Mouse (Mus musculus) midbrain, embryonic 10.5 days (tissue): ENCODE measurements at regions not wholly inside any gene's neighbourhood (a gene's known extent, or its start where the extent isn't known, plus 50 kb on each side); places are given as distances from the start of the nearest gene placed in this dataset.

ENCODE experiments used
- DNase-seq: peaks from one replicate; pipeline ENCODE4 v3.0.0-alpha.2; 2017; ENCODE audit warnings: low spot score
- H3K27ac ChIP-seq: fragments of 300-500 bp; sonication (generic); replicated peaks from 2 replicates; pipeline ENCODE4 v1.5.1; 2016; ENCODE audit warnings: mild to moderate bottlenecking
- H3K27me3 ChIP-seq: fragments of 300-500 bp; sonication (generic); 2 replicates; pipeline ENCODE4 v1.6.1; 2016; ENCODE audit warnings: low read depth, mild to moderate bottlenecking; ENCODE audit not compliant: poor library complexity, severe bottlenecking
- H3K36me3 ChIP-seq: fragments of 300-500 bp; sonication (generic); 2 replicates; pipeline ENCODE4 v1.6.1; 2016; ENCODE audit warnings: mild to moderate bottlenecking, moderate library complexity
- H3K4me1 ChIP-seq: fragments of 300-500 bp; sonication (generic); 2 replicates; pipeline ENCODE4 v1.6.1; 2016
- H3K4me3 ChIP-seq: fragments of 300-500 bp; sonication (generic); 2 replicates; pipeline ENCODE4 v1.5.1; 2016; ENCODE audit warnings: mild to moderate bottlenecking, moderate library complexity
- H3K9me3 ChIP-seq: fragments of 300-500 bp; sonication (generic); replicated peaks from 2 replicates; pipeline ENCODE4 v1.6.1; 2016; ENCODE audit warnings: mild to moderate bottlenecking
- WGBS: fragments of 180-500 bp; shearing (Covaris S2); methylation state at CpG from one replicate; pipeline ENCODE4 v1.1.7; 2016; 5-methylcytosine and 5-hydroxymethylcytosine counted together

GRCm38 (mm10) chr2:132472126-132472525 is 86.9 kb upstream of the Prokr2 start:
- Histone ChIP-seq H3K4me3 (no peak overlapping the region), H3K27me3 (no peaks in the 10 kb centered on the region), H3K4me1 (no peaks in the 10 kb centered on the region), H3K36me3 (no peaks in the 10 kb centered on the region), H3K27ac (no peak overlapping the region), H3K9me3 (no peaks in the 10 kb centered on the region)
- 62% methylated on average over 2 of the region's 2 CpGs for WGBS
- no peak for DNase-seq

GRCm38 (mm10) chr2:132468957-132469642 is 83.9 kb upstream of the Prokr2 start:
- WGBS: 89% methylated on average over 9 of the region's 9 CpGs
- no peak overlapping the region for H3K4me3 ChIP-seq
- DNase-seq: no peak
- no peaks in the 10 kb centered on the region for H3K27me3 ChIP-seq
- no peak overlapping the region for H3K27ac ChIP-seq
- H3K4me1 ChIP-seq: no peaks in the 10 kb centered on the region
- no peaks in the 10 kb centered on the region for H3K36me3 ChIP-seq
- H3K9me3 ChIP-seq: no peaks in the 10 kb centered on the region

- no peak for DNase-seq
- Histone ChIP-seq H3K27me3 (no peaks in the 10 kb centered on the region), H3K36me3 (no peaks in the 10 kb centered on the region), H3K9me3 (no peaks in the 10 kb centered on the region), H3K4me1 (peaks cover 14% of the 10 kb centered on the region), H3K4me3 (no peak overlapping the region), H3K27ac (no peak overlapping the region)
- WGBS: 100% methylated on average over 1 of the region's 1 CpGs
Measured at GRCm38 (mm10) chr2:132455029-132455428, 69.8 kb upstream of the Prokr2 start.

GRCm38 (mm10) chr2:132449347-132449746 is 64.1 kb upstream of the Prokr2 start:
- no peak overlapping the region for H3K4me3 ChIP-seq
- 79% methylated on average over 4 of the region's 4 CpGs for WGBS

GRCm38 (mm10) chr2:132447826-132448225 is 62.6 kb upstream of the Prokr2 start:
- DNase-seq: no peak
- Histone ChIP-seq H3K36me3 (no peaks in the 10 kb centered on the region), H3K4me3 (no peak overlapping the region), H3K27ac (no peak overlapping the region), H3K27me3 (peaks cover 8% of the 10 kb centered on the region), H3K9me3 (no peaks in the 10 kb centered on the region), H3K4me1 (peaks cover 37% of the 10 kb centered on the region)
- WGBS: 90% methylated on average over 3 of the region's 3 CpGs

More at GRCm38 (mm10) chr2:132449347-132449746, 64.1 kb upstream of the Prokr2 start:
- DNase-seq: no peak
- H3K9me3 ChIP-seq: no peaks in the 10 kb centered on the region
- peaks cover 34% of the 10 kb centered on the region for H3K4me1 ChIP-seq
- H3K36me3 ChIP-seq: no peaks in the 10 kb centered on the region
- H3K27ac ChIP-seq: no peak overlapping the region
- H3K27me3 ChIP-seq: peaks cover 8% of the 10 kb centered on the region; the same call in 1 of the 2 replicates

GRCm38 (mm10) chr2:132446019-132446418 is 60.8 kb upstream of the Prokr2 start:
- 74% methylated on average over 3 of the region's 3 CpGs for WGBS
- Histone ChIP-seq H3K27me3 (peaks cover 13% of the 10 kb centered on the region), H3K27ac (no peak overlapping the region)

GRCm38 (mm10) chr2:132444442-132445161 is 59.4 kb upstream of the Prokr2 start:
- H3K36me3 ChIP-seq: no peaks in the 10 kb centered on the region
- no peak overlapping the region for H3K4me3 ChIP-seq
- peaks cover 23% of the 10 kb centered on the region for H3K4me1 ChIP-seq
- peak; percentile 26 for DNase-seq
- WGBS: 39% methylated on average over 11 of the region's 11 CpGs
- H3K27me3 ChIP-seq: peaks cover 13% of the 10 kb centered on the region
- H3K9me3 ChIP-seq: no peaks in the 10 kb centered on the region
- H3K27ac ChIP-seq: no peak overlapping the region

More at GRCm38 (mm10) chr2:132446019-132446418, 60.8 kb upstream of the Prokr2 start:
- Histone ChIP-seq H3K4me3 (no peak overlapping the region), H3K4me1 (peaks cover 24% of the 10 kb centered on the region), H3K36me3 (no peaks in the 10 kb centered on the region), H3K9me3 (no peaks in the 10 kb centered on the region)
- no peak for DNase-seq
